Mouse (Mus musculus) spleen, adult 2 months (tissue): ENCODE data around the gene Stk32b. TPM values are rescaled to one million over a fixed set of nuclear protein-coding genes. Genes with fewer than 3 reads are reported as not detected.

ENCODE experiments used
- DNase-seq, 2 experiments: peaks; one replicate each; pipeline versions ENCODE4 v3.0.0 to v3.0.0-alpha.2; 2012 to 2021; ENCODE audit warnings: low spot score in 2 of 2, low read depth in 1 of 2
- H3K27ac ChIP-seq: fragments of 200-500 bp; 2 replicates; pipeline ENCODE4 v1.5.1; 2012; ENCODE audit warnings: low read length, inconsistent platforms; ENCODE audit not compliant: insufficient read depth
- H3K27me3 ChIP-seq: fragments of 200-500 bp; 2 replicates; pipeline ENCODE4 v1.6.1; 2012; ENCODE audit warnings: mild to moderate bottlenecking, moderate library complexity, low read length, inconsistent platforms; ENCODE audit not compliant: control insufficient read depth, insufficient read depth
- H3K36me3 ChIP-seq: fragments of 200-500 bp; 2 replicates; pipeline ENCODE4 v1.6.1; 2012; ENCODE audit warnings: mild to moderate bottlenecking, low read length, inconsistent platforms; ENCODE audit not compliant: control insufficient read depth, insufficient read depth
- H3K4me1 ChIP-seq: fragments of 200-500 bp; 2 replicates; pipeline ENCODE4 v1.6.1; 2011; ENCODE audit warnings: inconsistent platforms; ENCODE audit not compliant: control insufficient read depth, insufficient read depth, insufficient read length
- H3K4me3 ChIP-seq: fragments of 200-500 bp; 2 replicates; pipeline ENCODE4 v1.5.1; 2011; ENCODE audit warnings: mild to moderate bottlenecking, inconsistent platforms; ENCODE audit not compliant: insufficient read depth, insufficient read length; ENCODE audit errors: extremely low read depth
- CTCF ChIP-seq: fragments of 200-500 bp; IDR thresholded peaks from 2 replicates; pipeline ENCODE4 v1.5.1; 2011; ENCODE audit warnings: mild to moderate bottlenecking, inconsistent platforms; ENCODE audit not compliant: insufficient read depth, insufficient read length, insufficient replicate concordance; ENCODE audit errors: extremely low read depth
- POLR2A ChIP-seq: fragments of 200-500 bp; IDR thresholded peaks from 2 replicates; pipeline ENCODE4 v1.6.1; 2011; ENCODE audit warnings: low read depth, low read length, inconsistent platforms
- WGBS: fragments of 180-500 bp; shearing (Covaris S2); methylation state at CpG from one replicate; pipeline ENCODE4 v1.1.7; 2018; 5-methylcytosine and 5-hydroxymethylcytosine counted together
- polyA plus RNA-seq: library from polyadenylated mRNA; depleted of rRNA; stranded (reverse); fragments of >200 nt; gene quantifications from 2 replicates; pipeline ENCODE4 v1.2.3, GENCODE M21; 2012

Stk32b gene
- polyA plus RNA-seq, 1 experiment: 0.02 TPM

GRCm38 (mm10) chr5:37664962-37665361, 52.0 kb downstream of the Stk32b start:
- no peaks in the 10 kb centered on the region for H3K27me3 ChIP-seq
- no peak overlapping the region for H3K4me3 ChIP-seq
- no peaks in the 10 kb centered on the region for H3K36me3 ChIP-seq
- no peak overlapping the region for H3K27ac ChIP-seq
- DNase-seq: no peak
- H3K4me1 ChIP-seq: no peaks in the 10 kb centered on the region
- WGBS: 74% methylated on average over 3 of the region's 3 CpGs
- TF ChIP-seq CTCF (no peak), POLR2A (no peak)

- H3K27me3 ChIP-seq: no peaks in the 10 kb centered on the region
- H3K4me1 ChIP-seq: no peaks in the 10 kb centered on the region
- DNase-seq: no peak
- no peak overlapping the region for H3K4me3 ChIP-seq
- no peak overlapping the region for H3K27ac ChIP-seq
- TF ChIP-seq POLR2A (no peak), CTCF (no peak)
- 87% methylated on average over 4 of the region's 4 CpGs for WGBS
- H3K36me3 ChIP-seq: no peaks in the 10 kb centered on the region
Observed at GRCm38 (mm10) chr5:37659177-37659576, 57.8 kb downstream of the Stk32b start.

- H3K27ac ChIP-seq: no peak overlapping the region
- no peak for TF ChIP-seq CTCF
- TF ChIP-seq POLR2A: no peak
- no peak overlapping the region for H3K4me3 ChIP-seq
- no peaks in the 10 kb centered on the region for H3K27me3 ChIP-seq
- DNase-seq: no peak
- no peaks in the 10 kb centered on the region for H3K4me1 ChIP-seq
- no peaks in the 10 kb centered on the region for H3K36me3 ChIP-seq
- WGBS: 88% methylated on average over 6 of the region's 6 CpGs
Observed at GRCm38 (mm10) chr5:37657741-37658140, 59.2 kb downstream of the Stk32b start.

DNA sequence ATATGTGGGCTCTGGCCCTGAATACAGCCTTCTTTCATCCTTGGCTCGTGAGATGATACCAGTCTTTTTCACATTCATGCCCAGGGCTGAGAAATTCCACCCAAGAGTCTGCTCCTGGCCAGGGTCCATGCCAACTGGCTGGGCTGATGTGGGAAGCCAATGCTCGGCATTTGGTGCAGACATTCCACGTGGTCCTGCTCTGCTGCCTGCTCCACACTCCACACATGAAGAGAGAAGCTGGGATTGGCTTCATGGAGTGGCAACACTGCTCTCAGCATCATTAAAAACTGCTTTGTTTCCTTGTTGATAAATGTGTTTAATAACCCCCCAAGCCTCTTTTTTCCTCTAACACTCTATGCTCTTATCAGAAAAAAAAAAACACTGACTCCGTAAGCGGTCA, 61.8 kb downstream of the Stk32b start:
- Histone ChIP-seq H3K4me3 (no peak overlapping the region), H3K27me3 (no peaks in the 10 kb centered on the region), H3K4me1 (no peaks in the 10 kb centered on the region), H3K27ac (no peak overlapping the region), H3K36me3 (no peaks in the 10 kb centered on the region)
- DNase-seq: no peak
- 80% methylated on average over 5 of the region's 5 CpGs for WGBS
- TF ChIP-seq POLR2A (no peak), CTCF (no peak)

DNA sequence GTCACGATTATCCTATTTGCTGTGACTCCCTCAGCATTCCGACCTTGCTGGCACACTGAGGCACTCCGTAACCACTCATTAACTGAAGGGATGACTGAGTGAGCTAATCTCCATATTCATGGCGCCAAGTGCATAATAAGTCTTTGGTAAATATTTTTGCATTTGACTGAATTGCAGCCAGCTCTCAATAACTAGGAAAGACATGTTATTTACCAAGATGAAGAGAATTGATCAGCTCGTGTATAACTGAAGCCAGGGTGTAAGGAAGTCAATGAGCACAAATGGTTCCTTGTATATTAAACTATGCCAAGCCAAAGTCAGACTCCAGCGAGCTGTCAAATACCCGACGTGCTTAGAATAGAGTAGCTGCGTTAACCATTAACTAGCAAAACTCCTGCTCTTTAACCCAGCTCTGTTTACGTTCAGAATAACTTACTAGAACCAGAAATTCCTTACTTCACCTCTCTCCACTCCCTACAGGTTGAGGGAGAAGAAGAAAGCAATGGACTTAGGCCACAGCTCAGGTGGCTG, 66.2 kb downstream of the Stk32b start:
- Histone ChIP-seq H3K27ac (no peak overlapping the region), H3K4me3 (no peak overlapping the region), H3K36me3 (no peaks in the 10 kb centered on the region), H3K4me1 (no peaks in the 10 kb centered on the region), H3K27me3 (no peaks in the 10 kb centered on the region)
- no peak for DNase-seq
- 78% methylated on average over 10 of the region's 10 CpGs for WGBS
- TF ChIP-seq POLR2A: no peak
- TF ChIP-seq CTCF: no peak

DNA sequence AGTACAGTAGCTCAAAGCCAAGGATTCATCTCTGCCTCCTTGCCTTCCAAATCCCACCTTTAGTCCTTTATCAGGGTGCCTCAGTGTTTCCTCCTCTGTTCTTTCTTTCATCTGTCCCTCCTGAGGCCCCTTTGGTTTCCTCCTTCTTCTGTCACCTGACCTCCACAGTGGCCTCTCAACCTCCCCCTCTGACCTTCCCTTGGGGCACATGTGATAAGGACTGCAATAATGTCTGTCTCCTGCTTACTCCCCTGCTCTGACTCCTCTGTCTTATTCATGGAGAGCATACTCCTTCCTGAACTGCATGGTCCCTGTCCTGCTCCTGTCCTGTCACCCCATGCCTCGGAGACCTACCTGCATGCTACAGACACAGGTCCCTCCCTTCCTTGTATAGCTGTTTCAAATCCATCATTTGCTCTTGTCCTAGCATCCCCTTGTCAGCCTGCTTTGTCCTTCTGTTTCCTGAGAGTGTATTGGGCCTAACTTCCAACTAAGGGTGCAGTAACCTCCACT, 66.8 kb downstream of the Stk32b start:
- WGBS: 74% methylated on average over 1 of the region's 1 CpGs
- Histone ChIP-seq H3K27ac (no peak overlapping the region), H3K36me3 (no peaks in the 10 kb centered on the region), H3K27me3 (no peaks in the 10 kb centered on the region), H3K4me3 (no peak overlapping the region), H3K4me1 (no peaks in the 10 kb centered on the region)
- DNase-seq: no peak
- no peak for TF ChIP-seq POLR2A
- no peak for TF ChIP-seq CTCF

DNA sequence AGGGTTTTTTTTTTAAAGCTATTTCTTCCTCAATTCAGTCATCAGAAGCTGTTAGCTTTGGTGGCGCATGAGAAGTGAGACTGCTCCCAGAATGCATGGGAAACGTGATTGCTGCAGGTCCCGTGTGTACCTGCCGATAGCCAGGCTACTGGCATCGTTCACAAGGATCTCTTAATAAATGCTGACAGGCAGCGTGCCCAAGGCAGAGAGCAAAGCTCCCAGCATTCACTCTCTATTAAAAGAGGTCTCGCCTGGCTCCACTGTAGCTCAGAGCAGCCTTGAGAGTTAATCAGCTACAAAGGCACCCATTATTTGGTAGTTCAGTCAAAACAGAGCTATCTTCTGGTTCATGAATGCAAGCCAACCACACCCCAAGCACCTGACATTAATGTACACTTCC, 72.9 kb downstream of the Stk32b start:
- H3K27ac ChIP-seq: no peak overlapping the region
- no peak for DNase-seq
- H3K4me1 ChIP-seq: no peaks in the 10 kb centered on the region
- WGBS: 87% methylated on average over 7 of the region's 7 CpGs
- TF ChIP-seq CTCF (no peak), POLR2A (no peak)
- H3K4me3 ChIP-seq: no peak overlapping the region
- no peaks in the 10 kb centered on the region for H3K27me3 ChIP-seq
- H3K36me3 ChIP-seq: no peaks in the 10 kb centered on the region

DNA sequence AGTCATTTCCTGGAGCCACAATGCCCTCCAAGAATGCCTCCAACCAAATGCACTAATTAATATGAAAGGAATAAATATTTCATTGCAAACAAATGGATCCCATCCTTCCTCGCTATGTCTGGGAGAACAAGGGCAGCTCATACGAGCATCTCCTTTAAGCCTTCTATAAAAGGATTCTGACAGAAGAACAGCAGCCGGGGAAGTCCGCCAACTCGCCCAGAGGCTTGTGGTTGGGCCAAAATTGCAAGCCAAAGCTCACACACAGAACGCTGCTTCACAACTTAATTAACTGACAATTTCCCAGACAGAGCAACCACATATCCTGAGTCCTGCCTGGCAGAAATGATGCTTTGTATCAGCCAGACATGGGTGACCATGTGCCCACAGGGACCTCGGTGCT, 74.5 kb downstream of the Stk32b start:
- no peak overlapping the region for H3K4me3 ChIP-seq
- TF ChIP-seq POLR2A (no peak), CTCF (no peak)
- WGBS: 84% methylated on average over 7 of the region's 7 CpGs

More for the DNA sequence above, 74.5 kb downstream of the Stk32b start:
- Histone ChIP-seq H3K4me1 (no peaks in the 10 kb centered on the region), H3K27me3 (no peaks in the 10 kb centered on the region), H3K27ac (no peak overlapping the region), H3K36me3 (no peaks in the 10 kb centered on the region)
- no peak for DNase-seq
